Mouse (Mus musculus) cortical plate, adult 2 months (tissue): ENCODE measurements around the gene Slc35a2.

Experiments
- CTCF ChIP-seq: fragments of 200-500 bp; IDR thresholded peaks from 2 replicates; pipeline ENCODE4 v1.5.1; 2011; ENCODE audit warnings: mild to moderate bottlenecking, control low read depth, low read length; ENCODE audit not compliant: insufficient read depth; ENCODE audit errors: extremely low read depth
- POLR2A ChIP-seq: fragments of 200-500 bp; IDR thresholded peaks from 2 replicates; pipeline ENCODE4 v1.6.1; 2011; ENCODE audit warnings: mild to moderate bottlenecking, low read length, control low read depth; ENCODE audit not compliant: insufficient read depth; ENCODE audit errors: extremely low read depth

- TF ChIP-seq POLR2A, result no peak
- no peak for TF ChIP-seq CTCF
Observed at GRCm38 (mm10) chrX:7837146-7837545, 46.7 kb upstream of the Slc35a2 start.
